Mouse (Mus musculus) MEL (cell line): ENCODE measurements around the gene Rgs6.

Experiments used
- CTCF ChIP-seq, 3 experiments: IDR thresholded peaks in 2 of 3; conservative IDR thresholded peaks in 1 of 3; 2 replicates each; pipeline ENCODE4 v1.5.1; 2011 to 2012; ENCODE audit warnings: low read length in 3 of 3, low read depth in 2 of 3, mild to moderate bottlenecking in 2 of 3, improper control_type of control experiment in 1 of 3, inconsistent platforms in 1 of 3, mixed read lengths in 1 of 3, moderate library complexity in 1 of 3; ENCODE audit not compliant: control insufficient read depth in 1 of 3, insufficient read depth in 1 of 3, poor library complexity in 1 of 3, severe bottlenecking in 1 of 3
- MEF2A ChIP-seq: IDR thresholded peaks from 2 replicates; pipeline ENCODE4 v1.6.1; 2014; ENCODE audit warnings: low read depth, mild to moderate bottlenecking, inconsistent platforms, low read length, improper control_type of control experiment; ENCODE audit not compliant: poor library complexity, insufficient replicate concordance, severe bottlenecking; ENCODE audit errors: extremely low read depth
- POLR2A ChIP-seq, 2 experiments: IDR thresholded peaks; 2 replicates each; pipeline ENCODE4 v1.6.1; 2011 to 2012; ENCODE audit warnings: low read length in 2 of 2, mild to moderate bottlenecking in 2 of 2, control low read depth in 1 of 2, improper control_type of control experiment in 1 of 2, low read depth in 1 of 2, moderate library complexity in 1 of 2; ENCODE audit not compliant: control insufficient read depth in 1 of 2, insufficient read depth in 1 of 2, poor library complexity in 1 of 2
- TCF12 ChIP-seq: IDR thresholded peaks from 2 replicates; pipeline ENCODE4 v1.6.1; 2014; ENCODE audit warnings: low read depth, mild to moderate bottlenecking, inconsistent platforms, low read length, improper control_type of control experiment, moderate library complexity
- ZNF384 ChIP-seq: IDR thresholded peaks from 2 replicates; pipeline ENCODE4 v1.6.1; 2012; ENCODE audit warnings: low read depth, mild to moderate bottlenecking, inconsistent platforms, low read length, improper control_type of control experiment

- TF ChIP-seq CTCF (IDR thresholded peaks at IDR 0.05 in 2 of 3, conservative IDR thresholded peaks at IDR 0.05 in 1 of 3; ENCODE audit: control insufficient read depth in 1 of 3, insufficient read depth in 1 of 3, low read depth in 2 of 3, low read length in 3 of 3, poor library complexity in 1 of 3, severe bottlenecking in 1 of 3) (no peak), MEF2A (no peak), ZNF384 (no peak), TCF12 (no peak), POLR2A (IDR thresholded peaks at IDR 0.05; ENCODE audit: control insufficient read depth in 1 of 2, insufficient read depth in 1 of 2, low read depth in 1 of 2, low read length in 2 of 2, poor library complexity in 1 of 2) (no peak)
Measured at GRCm38 (mm10) chr12:83105514-83106119, 517.5 kb downstream of the Rgs6 start.
